Mouse (Mus musculus): ENCODE results near the gene Olfr1395. TPM values are rescaled to one million over a fixed set of nuclear protein-coding genes. Genes with fewer than 3 reads are reported as not detected.
"Not testable (repeated sequence)": the region's sequence is repeated elsewhere in the genome, so short reads cannot be mapped to it uniquely, and the experiment has no call there.

Gene Olfr1395
- polyA plus RNA-seq, 2 experiments = not detected

GRCm38 (mm10) chr11:49186955-49187488, 44.9 kb downstream of the Olfr1395 start, which contains the start of gene Btnl9:
TSS of gene Btnl9 (minus strand) at chr11:49187159.
- Histone ChIP-seq H3K9ac (replicated peaks) (no peak within 1 kb of the TSS), H3K4me1 (replicated peaks; ENCODE audit: control insufficient read depth in 2 of 2, insufficient read depth in 2 of 2, low read length in 1 of 2) (no peaks in the 10 kb centered on the region), H3K36me3 (replicated peaks; ENCODE audit: control insufficient read depth, insufficient read depth, low read depth) (no peaks in the 10 kb centered on the region), H3K9me3 (ENCODE audit: control insufficient read depth, low read length) (no peaks in the 10 kb centered on the region), H3K27me3 (ENCODE audit: control insufficient read depth, insufficient read depth, low read length) (no peaks in the 10 kb centered on the region), H3K4me2 (ENCODE audit: low read depth) (no peak within 1 kb of the TSS), H3K4me3 (ENCODE audit: insufficient read depth in 1 of 2, low read depth in 2 of 2, low read length in 2 of 2) (no peak within 1 kb of the TSS), H3K27ac (no peak within 1 kb of the TSS)
- no peak for DNase-seq (ENCODE audit: low read depth in 3 of 3, low spot score in 3 of 3)
- WGBS (ENCODE audit: insufficient replicate concordance) = 54% methylated on average over 8 of the region's 8 CpGs
- TF ChIP-seq EP300 (IDR thresholded peaks at IDR 0.05; ENCODE audit: low read depth) = no peak
- TF ChIP-seq CTCF (IDR thresholded peaks at IDR 0.05; ENCODE audit: low read depth) = no peak
- no peak for ATAC-seq (ENCODE audit: insufficient read depth)

- no peak for ATAC-seq (ENCODE audit: insufficient read depth)
- Histone ChIP-seq H3K4me1 (replicated peaks; ENCODE audit: control insufficient read depth in 2 of 2, insufficient read depth in 2 of 2, low read length in 1 of 2) (no peaks in the 10 kb centered on the region), H3K9ac (replicated peaks) (no peak overlapping the region), H3K27ac (no peak overlapping the region), H3K27me3 (ENCODE audit: control insufficient read depth, insufficient read depth, low read length) (no peaks in the 10 kb centered on the region), H3K36me3 (replicated peaks; ENCODE audit: control insufficient read depth, insufficient read depth, low read depth) (no peaks in the 10 kb centered on the region), H3K4me3 (ENCODE audit: insufficient read depth in 1 of 2, low read depth in 2 of 2, low read length in 2 of 2) (no peak overlapping the region), H3K9me3 (ENCODE audit: control insufficient read depth, low read length) (no peaks in the 10 kb centered on the region), H3K4me2 (ENCODE audit: low read depth) (no peak overlapping the region)
- TF ChIP-seq EP300 (IDR thresholded peaks at IDR 0.05; ENCODE audit: low read depth) (no peak), CTCF (IDR thresholded peaks at IDR 0.05; ENCODE audit: low read depth) (no peak)
- 67% methylated on average over 10 of the region's 10 CpGs for WGBS (ENCODE audit: insufficient replicate concordance)
- DNase-seq (ENCODE audit: low read depth in 3 of 3, low spot score in 3 of 3) = no peak
These were observed 45.6 kb downstream of the Olfr1395 start for GRCm38 (mm10) chr11:49187701-49188100.

- Histone ChIP-seq H3K36me3 (replicated peaks; ENCODE audit: control insufficient read depth, insufficient read depth, low read depth) (no peaks in the 10 kb centered on the region), H3K27me3 (ENCODE audit: control insufficient read depth, insufficient read depth, low read length) (no peaks in the 10 kb centered on the region), H3K4me3 (ENCODE audit: insufficient read depth in 1 of 2, low read depth in 2 of 2, low read length in 2 of 2) (no peak overlapping the region), H3K4me2 (ENCODE audit: low read depth) (no peak overlapping the region), H3K9me3 (ENCODE audit: control insufficient read depth, low read length) (no peaks in the 10 kb centered on the region), H3K9ac (replicated peaks) (no peak overlapping the region), H3K27ac (no peak overlapping the region), H3K4me1 (replicated peaks; ENCODE audit: control insufficient read depth in 2 of 2, insufficient read depth in 2 of 2, low read length in 1 of 2) (no peaks in the 10 kb centered on the region; a peak in 1 of 4 replicates)
- WGBS (ENCODE audit: insufficient replicate concordance) = 1% methylated on average over 7 of the region's 7 CpGs
- ATAC-seq (ENCODE audit: insufficient read depth) (no peak), DNase-seq (ENCODE audit: low read depth in 3 of 3, low spot score in 3 of 3) (no peak)
- TF ChIP-seq CTCF (IDR thresholded peaks at IDR 0.05; ENCODE audit: low read depth) (peak; percentile 73), EP300 (IDR thresholded peaks at IDR 0.05; ENCODE audit: low read depth) (no peak)
These were observed 47.7 kb downstream of the Olfr1395 start for GRCm38 (mm10) chr11:49189737-49190136.

GRCm38 (mm10) chr11:49191083-49191482, 49.0 kb downstream of the Olfr1395 start:
- 31% methylated on average over 2 of the region's 2 CpGs for WGBS (ENCODE audit: insufficient replicate concordance)
- Histone ChIP-seq H3K36me3 (replicated peaks; ENCODE audit: control insufficient read depth, insufficient read depth, low read depth) (no peaks in the 10 kb centered on the region), H3K27me3 (ENCODE audit: control insufficient read depth, insufficient read depth, low read length) (no peaks in the 10 kb centered on the region), H3K9me3 (ENCODE audit: control insufficient read depth, low read length) (no peaks in the 10 kb centered on the region), H3K4me2 (ENCODE audit: low read depth) (no peak overlapping the region), H3K4me1 (replicated peaks; ENCODE audit: control insufficient read depth in 2 of 2, insufficient read depth in 2 of 2, low read length in 1 of 2) (peaks cover 0 to under 1% of the 10 kb centered on the region in 2 experiments; a peak in 1 of 4 replicates), H3K4me3 (ENCODE audit: insufficient read depth in 1 of 2, low read depth in 2 of 2, low read length in 2 of 2) (no peak overlapping the region), H3K9ac (replicated peaks) (no peak overlapping the region), H3K27ac (no peak overlapping the region)
- DNase-seq (ENCODE audit: low read depth in 3 of 3, low spot score in 3 of 3) (no peak), ATAC-seq (ENCODE audit: insufficient read depth) (no peak)
- no peak for TF ChIP-seq EP300 (IDR thresholded peaks at IDR 0.05; ENCODE audit: low read depth)
- TF ChIP-seq CTCF (IDR thresholded peaks at IDR 0.05; ENCODE audit: low read depth) = no peak

- not testable (repeated sequence) for H3K36me3 ChIP-seq (replicated peaks; ENCODE audit: control insufficient read depth, insufficient read depth, low read depth); H3K4me1 ChIP-seq (replicated peaks; ENCODE audit: control insufficient read depth in 2 of 2, insufficient read depth in 2 of 2, low read length in 1 of 2); H3K9ac ChIP-seq (replicated peaks); H3K9me3 ChIP-seq (ENCODE audit: control insufficient read depth, low read length); DNase-seq (ENCODE audit: low read depth in 3 of 3, low spot score in 3 of 3); H3K27me3 ChIP-seq (ENCODE audit: control insufficient read depth, insufficient read depth, low read length); H3K4me2 ChIP-seq (ENCODE audit: low read depth); H3K27ac ChIP-seq; H3K4me3 ChIP-seq (ENCODE audit: insufficient read depth in 1 of 2, low read depth in 2 of 2, low read length in 2 of 2); ATAC-seq (ENCODE audit: insufficient read depth)
- WGBS (ENCODE audit: insufficient replicate concordance) = 92% methylated on average over 8 of the region's 9 CpGs
These were observed 52.7 kb downstream of the Olfr1395 start for GRCm38 (mm10) chr11:49194771-49195170.

Data from liver, embryonic 14.5 days (tissue).